Comparison of ENCODE assay signal across 11 mouse cellular contexts in genomic region chr11:88392715-88393114, GRCm38 (mm10).
DNase-seq lines count a peak whose midpoint lies in the region; ATAC-seq and TF ChIP-seq lines count a peak whose summit lies in the region.
"Had no signal": no experiment of that assay in that cellular context is flagged by ENCODE, and none has a peak within 500 bp of the region (broad histone marks: within the 10 kb centered on the region; RNA-seq: fewer than 3 reads in every experiment).

No protein-coding gene starts in this region.

- H3K9ac ChIP-seq in heart, embryonic 13.5 days: no peak overlapping the region
- no peak overlapping the region for H3K9ac ChIP-seq in lung, postnatal 0 days (replicated peaks; ENCODE audit: low read depth)
- H3K9ac ChIP-seq: embryonic facial prominence, embryonic 15.5 days; limb, embryonic 13.5 days had no signal

- no peak for TF ChIP-seq EP300 in lung, postnatal 0 days (IDR thresholded peaks at IDR 0.05)

- H3K9me3 ChIP-seq in heart, embryonic 13.5 days: no peaks in the 10 kb centered on the region
- H3K9me3 ChIP-seq in lung, postnatal 0 days (ENCODE audit: low read length): no peaks in the 10 kb centered on the region
- H3K9me3 ChIP-seq: embryonic facial prominence, embryonic 15.5 days; limb, embryonic 13.5 days had no signal

- no peak overlapping the region for H3K4me2 ChIP-seq in heart, embryonic 13.5 days
- no peak overlapping the region for H3K4me2 ChIP-seq in lung, postnatal 0 days (replicated peaks; ENCODE audit: low read depth, low read length)
- H3K4me2 ChIP-seq: embryonic facial prominence, embryonic 15.5 days; limb, embryonic 13.5 days had no signal

- no peak for DNase-seq in heart, postnatal 25 days (ENCODE audit: low spot score)
- peak; percentile 17 for DNase-seq in right cerebral cortex, adult 18-20 months
- DNase-seq in right cerebral cortex, postnatal 4 days: no peak
- DNase-seq in lung, postnatal 0 days (ENCODE audit: low spot score): peak; percentile 61
- no peak for DNase-seq in cerebellum, postnatal 4 days (ENCODE audit: low spot score in 2 of 2)
- no peak for DNase-seq in kidney, adult 8-10 months
- DNase-seq: cerebellum, postnatal 14 days; gastrocnemius, postnatal 10 days had no signal

- 0 out of 2 replicates have a peak overlapping the region, but pooled peaks have one; percentile 20 for H3K27ac ChIP-seq in heart, embryonic 13.5 days (replicated peaks)
- H3K27ac ChIP-seq in lung, postnatal 0 days (ENCODE audit: low read length): no peak overlapping the region
- H3K27ac ChIP-seq: embryonic facial prominence, embryonic 15.5 days; limb, embryonic 13.5 days had no signal

- peaks cover 34% of the 10 kb centered on the region for H3K4me1 ChIP-seq in heart, embryonic 13.5 days
- H3K4me1 ChIP-seq in lung, postnatal 0 days (ENCODE audit: insufficient read depth, low read depth, low read length): no peaks in the 10 kb centered on the region

- whole genome bisulfite sequencing in heart, embryonic 13.5 days: 80% methylated on average over 10 of the region's 10 CpGs
- WGBS in lung, postnatal 0 days: 44% methylated on average over 10 of the region's 10 CpGs

- H3K4me3 ChIP-seq in heart, embryonic 13.5 days: no peak overlapping the region
- H3K4me3 ChIP-seq in lung, postnatal 0 days (ENCODE audit: low read depth, low read length): no peak overlapping the region
- H3K4me3 ChIP-seq: embryonic facial prominence, embryonic 15.5 days; limb, embryonic 13.5 days had no signal

- no peaks in the 10 kb centered on the region for H3K27me3 ChIP-seq in heart, embryonic 13.5 days (replicated peaks)
- H3K27me3 ChIP-seq in lung, postnatal 0 days (replicated peaks; ENCODE audit: insufficient read depth, low read length): no peaks in the 10 kb centered on the region
- H3K27me3 ChIP-seq: embryonic facial prominence, embryonic 15.5 days; limb, embryonic 13.5 days had no signal

- H3K36me3 ChIP-seq in heart, embryonic 13.5 days: peaks cover 18% of the 10 kb centered on the region
- H3K36me3 ChIP-seq in lung, postnatal 0 days (ENCODE audit: insufficient read depth, low read length): no peaks in the 10 kb centered on the region
- H3K36me3 ChIP-seq: embryonic facial prominence, embryonic 15.5 days had no signal

- no peak for ATAC-seq in heart, embryonic 13.5 days (ENCODE audit: extremely low read depth, insufficient number of reproducible peaks, low FRiP score, low TSS enrichment)
- peak; percentile 44 for ATAC-seq in lung, postnatal 0 days

- no peak for TF ChIP-seq CTCF in lung, postnatal 0 days (IDR thresholded peaks at IDR 0.05)

- intact Hi-C loops in heart, postnatal 25 days (cut with DNase I): no loop called here

Comparison
In these comparisons a context has a peak if more than half of its experiments do, and no peak if none do; other contexts are left out.
1. DNase-seq: peak in right cerebral cortex, adult 18-20 months (single experiment) and lung, postnatal 0 days (single experiment); none in heart, postnatal 25 days (single experiment), right cerebral cortex, postnatal 4 days (single experiment), cerebellum, postnatal 4 days (0 of 2) and kidney, adult 8-10 months (0 of 2).